Mouse (Mus musculus) lung, adult 18-20 months (tissue): Measurements from ENCODE around the gene Stap1.

ENCODE experiments used
- DNase-seq, 2 experiments: peaks; one replicate each; pipeline ENCODE4 v3.0.0; 2022; ENCODE audit warnings: mixed read lengths in 2 of 2

Gene Stap1

GRCm38 (mm10) chr5:86129828-86130227 is 58.3 kb downstream of the Stap1 start:
- no peak for DNase-seq
